Mouse (Mus musculus): ENCODE results near the gene Atpaf2.
A peak's percentile ranks its signal among the peaks of the same experiment; 100 is the strongest.
"Not testable (repeated sequence)": the region's sequence is repeated elsewhere in the genome, so short reads cannot be mapped to it uniquely, and the experiment has no call there.

Gene Atpaf2

GRCm38 (mm10) chr11:60417717-60418472 lies at the start of gene Atpaf2:
TSS of gene Atpaf2 (minus strand) at chr11:60418457.
- peak; percentile 14 for DNase-seq (ENCODE audit: low read depth, low spot score)

- peak; percentile 20 for DNase-seq (ENCODE audit: low read depth, low spot score)
Measured at GRCm38 (mm10) chr11:60465943-60466380, 47.7 kb upstream of the Atpaf2 start.

GRCm38 (mm10) chr11:60457973-60458372 lies 39.7 kb upstream of the Atpaf2 start:
- no peak for DNase-seq (ENCODE audit: low read depth, low spot score)

GRCm38 (mm10) chr11:60454745-60455087 lies 36.5 kb upstream of the Atpaf2 start:
- DNase-seq (ENCODE audit: low read depth, low spot score) = no peak

GRCm38 (mm10) chr11:60454080-60454744 lies 36.0 kb upstream of the Atpaf2 start, which contains the start of gene Drg2:
TSS of gene Drg2 (plus strand) at chr11:60454591.
- peak; percentile 82 for DNase-seq (ENCODE audit: low read depth, low spot score)

GRCm38 (mm10) chr11:60444007-60444406 lies 25.8 kb upstream of the Atpaf2 start:
- DNase-seq (ENCODE audit: low read depth, low spot score) = no peak

GRCm38 (mm10) chr11:60442896-60443295 lies 24.6 kb upstream of the Atpaf2 start:
- no peak for DNase-seq (ENCODE audit: low read depth, low spot score)

GRCm38 (mm10) chr11:60440176-60440575 lies 21.9 kb upstream of the Atpaf2 start:
- no peak for DNase-seq (ENCODE audit: low read depth, low spot score)

GRCm38 (mm10) chr11:60439621-60440020 lies 21.4 kb upstream of the Atpaf2 start:
- not testable (repeated sequence) for DNase-seq (ENCODE audit: low read depth, low spot score)

- DNase-seq (ENCODE audit: low read depth, low spot score) = no peak
Measured at GRCm38 (mm10) chr11:60436618-60437017, 18.4 kb upstream of the Atpaf2 start.

GRCm38 (mm10) chr11:60435133-60435532 lies 16.9 kb upstream of the Atpaf2 start:
- DNase-seq (ENCODE audit: low read depth, low spot score) = no peak

GRCm38 (mm10) chr11:60433501-60433900 lies 15.2 kb upstream of the Atpaf2 start:
- no peak for DNase-seq (ENCODE audit: low read depth, low spot score)

GRCm38 (mm10) chr11:60427628-60428027 lies 9.4 kb upstream of the Atpaf2 start:
- no peak for DNase-seq (ENCODE audit: low read depth, low spot score)

- no peak for DNase-seq (ENCODE audit: low read depth, low spot score)
Measured at GRCm38 (mm10) chr11:60426417-60426816, 8.2 kb upstream of the Atpaf2 start.

GRCm38 (mm10) chr11:60423006-60423405 lies 4.7 kb upstream of the Atpaf2 start:
- no peak for DNase-seq (ENCODE audit: low read depth, low spot score)

- no peak for DNase-seq (ENCODE audit: low read depth, low spot score)
Measured at GRCm38 (mm10) chr11:60422046-60422668, 3.9 kb upstream of the Atpaf2 start.

GRCm38 (mm10) chr11:60418473-60418803 lies 181 bp upstream of the Atpaf2 start:
- no peak for DNase-seq (ENCODE audit: low read depth, low spot score)

GRCm38 (mm10) chr11:60416963-60417716 lies 1.1 kb downstream of the Atpaf2 start, which contains the start of gene Gid4:
TSS of gene Gid4 (plus strand) at chr11:60417145.
- DNase-seq (ENCODE audit: low read depth, low spot score) = peak; percentile 100

GRCm38 (mm10) chr11:60416590-60416962 lies 1.7 kb downstream of the Atpaf2 start:
- no peak for DNase-seq (ENCODE audit: low read depth, low spot score)

- DNase-seq (ENCODE audit: low read depth, low spot score) = no peak
Measured at GRCm38 (mm10) chr11:60412921-60413320, 5.3 kb downstream of the Atpaf2 start.

- DNase-seq (ENCODE audit: low read depth, low spot score) = peak; percentile 64
Measured at GRCm38 (mm10) chr11:60412173-60412572, 6.1 kb downstream of the Atpaf2 start.

- DNase-seq (ENCODE audit: low read depth, low spot score) = no peak
Measured at GRCm38 (mm10) chr11:60406606-60407005, 11.7 kb downstream of the Atpaf2 start.
